Mouse (Mus musculus) inflammation-experienced regulatory T-cells (primary cell): ENCODE measurements around the gene Aoc3. TPM values are rescaled to one million over a fixed set of nuclear protein-coding genes. Genes with fewer than 3 reads are reported as not detected.

Experiments
- polyA plus RNA-seq, 2 experiments: library from polyadenylated mRNA; unstranded; fragments of 100-300 nt; shearing (Covaris generic); gene quantifications; one replicate each; pipeline ENCODE4 v1.2.1; 2017

The Aoc3 gene
- under 1 TPM; 0.09 to 0.12 TPM for polyA plus RNA-seq

GRCm38 (mm10) chr11:101330371-101330924 lies at the start of gene Aoc3:
Gene Aoc3, plus strand, starts transcription at chr11:101330605.

GRCm38 (mm10) chr11:101302004-101302798 lies 28.2 kb upstream of the Aoc3 start, which contains the start of gene Becn1:
Gene Becn1, minus strand, starts transcription at chr11:101302286.

GRCm38 (mm10) chr11:101315665-101316500 lies 14.5 kb upstream of the Aoc3 start, which contains the start of gene Psme3:
Gene Psme3, plus strand, starts transcription at chr11:101316213.

GRCm38 (mm10) chr11:101324763-101325162 lies 5.6 kb upstream of the Aoc3 start, which contains the start of gene Aoc2:
Gene Aoc2, plus strand, starts transcription at chr11:101325063.

GRCm38 (mm10) chr11:101367326-101367935 lies 37.0 kb downstream of the Aoc3 start, which contains the start of gene G6pc:
Gene G6pc, plus strand, starts transcription at chr11:101367561.

Other genes starting within 250 kb of the Aoc3 start
- 10 to 100 TPM; 26.6 to 33.3 TPM for gene Coasy, start 248.0 kb upstream of the Aoc3 start, polyA plus RNA-seq
- 100 to 1,000 TPM in 1 of 2 experiments, 10 to 100 TPM in 1; 81.3 to 127 TPM for gene Mlx, start 243.3 kb upstream of the Aoc3 start, polyA plus RNA-seq
- 1 to 10 TPM; 6.8 to 8.2 TPM for gene Psmc3ip, start 235.2 kb upstream of the Aoc3 start, polyA plus RNA-seq
- gene Retreg3, start 210.7 kb upstream of the Aoc3 start, polyA plus RNA-seq = 10 to 100 TPM; 68.5 to 73.8 TPM
- gene Tubg1, start 210.7 kb upstream of the Aoc3 start, polyA plus RNA-seq = 10 to 100 TPM; 36.2 to 39.8 TPM
- gene Tubg2, start 174.7 kb upstream of the Aoc3 start, polyA plus RNA-seq = 1 to 10 TPM; 4.0 to 6.8 TPM
- gene Cntnap1, start 160.1 kb upstream of the Aoc3 start, polyA plus RNA-seq = under 1 TPM; 0.25 to 0.27 TPM
- 1 to 10 TPM in 1 of 2 experiments, under 1 TPM in 1; 0.14 to 1.2 TPM for gene Plekhh3, start 159.3 kb upstream of the Aoc3 start, polyA plus RNA-seq
- gene Ccr10, start 155.2 kb upstream of the Aoc3 start, polyA plus RNA-seq = 1 to 10 TPM in 1 of 2 experiments, under 1 TPM in 1; 0.70 to 5.0 TPM
- 10 to 100 TPM; 66.9 to 83.4 TPM for gene Ezh1, start 104.1 kb upstream of the Aoc3 start, polyA plus RNA-seq
- 1 to 10 TPM in 1 of 2 experiments, not detected in 1; 1.3 TPM for gene Ramp2, start 84.6 kb upstream of the Aoc3 start, polyA plus RNA-seq
- gene Vps25, start 76.9 kb upstream of the Aoc3 start, polyA plus RNA-seq = 100 to 1,000 TPM; 145 to 147 TPM
- 1 to 10 TPM; 2.7 to 2.9 TPM for gene Wnk4, start 70.0 kb upstream of the Aoc3 start, polyA plus RNA-seq
- gene Cntd1, start 51.6 kb upstream of the Aoc3 start, polyA plus RNA-seq = 1 to 10 TPM in 1 of 2 experiments, under 1 TPM in 1; 0.90 to 1.2 TPM
- 100 to 1,000 TPM; 101 to 110 TPM for gene Coa3, start 51.5 kb upstream of the Aoc3 start, polyA plus RNA-seq
- 100 to 1,000 TPM; 184 to 206 TPM for gene Becn1, start 28.3 kb upstream of the Aoc3 start, polyA plus RNA-seq
- gene Psme3, start 14.4 kb upstream of the Aoc3 start, polyA plus RNA-seq = 100 to 1,000 TPM; 161 to 164 TPM
- gene Aoc2, start 5.5 kb upstream of the Aoc3 start, polyA plus RNA-seq = 1 to 10 TPM; 3.5 to 4.0 TPM
- not detected for gene G6pc, start 37.0 kb downstream of the Aoc3 start, polyA plus RNA-seq
- 10 to 100 TPM; 30.6 to 35.3 TPM for gene Aarsd1, start 87.0 kb downstream of the Aoc3 start, polyA plus RNA-seq
- gene Gm27029, start 94.2 kb downstream of the Aoc3 start, polyA plus RNA-seq = 1 to 10 TPM; 1.5 to 3.9 TPM
- 10 to 100 TPM; 28.1 to 38.0 TPM for gene Rundc1, start 94.5 kb downstream of the Aoc3 start, polyA plus RNA-seq
- gene Ptges3l, start 94.7 kb downstream of the Aoc3 start, polyA plus RNA-seq = 1 to 10 TPM; 4.3 to 5.1 TPM
- 100 to 1,000 TPM; 267 to 297 TPM for gene Rpl27, start 111.7 kb downstream of the Aoc3 start, polyA plus RNA-seq
- gene Ifi35, start 117.8 kb downstream of the Aoc3 start, polyA plus RNA-seq = 100 to 1,000 TPM; 165 to 180 TPM
- 1 to 10 TPM in 1 of 2 experiments, under 1 TPM in 1; 0.30 to 3.6 TPM for gene Rnd2, start 134.4 kb downstream of the Aoc3 start, polyA plus RNA-seq
- gene Vat1, start 135.6 kb downstream of the Aoc3 start, polyA plus RNA-seq = under 1 TPM; 0.70 to 0.72 TPM
- 1 to 10 TPM; 1.5 to 3.2 TPM for gene Brca1, start 221.3 kb downstream of the Aoc3 start, polyA plus RNA-seq
- gene Nbr1, start 221.5 kb downstream of the Aoc3 start, polyA plus RNA-seq = 100 to 1,000 TPM in 1 of 2 experiments, 10 to 100 TPM in 1; 96.3 to 115 TPM